Mouse (Mus musculus) embryonic facial prominence, embryonic 11.5 days (tissue): ENCODE results near the gene Nbeal2. TPM values are rescaled to one million over a fixed set of nuclear protein-coding genes. Genes with fewer than 3 reads are reported as not detected.

Experiments
- ATAC-seq: fragments of 200-750 bp; cut with Nextera tagmentation; replicated peaks from 2 replicates; pipeline ENCODE4 v1.8.0; 2017; ENCODE audit warnings: low read depth; ENCODE audit not compliant: insufficient number of reproducible peaks, low FRiP score, low TSS enrichment
- DNase-seq: peaks from one replicate; pipeline ENCODE4 v3.0.0-alpha.2; 2015; ENCODE audit warnings: low spot score
- H3K27ac ChIP-seq: fragments of 300-500 bp; sonication (generic); replicated peaks from 2 replicates; pipeline ENCODE4 v1.5.1; 2014; ENCODE audit warnings: mild to moderate bottlenecking, low read depth, low read length, control low read depth
- H3K27me3 ChIP-seq: fragments of 300-500 bp; sonication (generic); 2 replicates; pipeline ENCODE4 v1.6.1; 2014; ENCODE audit warnings: mild to moderate bottlenecking, low read length, moderate library complexity, mixed read lengths; ENCODE audit not compliant: control insufficient read depth, insufficient read depth
- H3K36me3 ChIP-seq: fragments of 300-500 bp; sonication (generic); replicated peaks from 2 replicates; pipeline ENCODE4 v1.6.1; 2014; ENCODE audit warnings: low read depth, mild to moderate bottlenecking, low read length, moderate library complexity, mixed read lengths; ENCODE audit not compliant: control insufficient read depth, insufficient read depth
- H3K4me1 ChIP-seq: fragments of 300-500 bp; sonication (generic); 2 replicates; pipeline ENCODE4 v1.6.1; 2014; ENCODE audit warnings: low read length, mixed read lengths; ENCODE audit not compliant: control insufficient read depth, insufficient read depth
- H3K4me2 ChIP-seq: fragments of 300-500 bp; sonication (generic); 2 replicates; pipeline ENCODE4 v1.6.1; 2014; ENCODE audit warnings: low read depth, mild to moderate bottlenecking, control low read depth, low read length, moderate library complexity
- H3K4me3 ChIP-seq: fragments of 300-500 bp; sonication (generic); 2 replicates; pipeline ENCODE4 v1.5.1; 2014; ENCODE audit warnings: low read depth, low read length, control low read depth
- H3K9ac ChIP-seq: fragments of 300-500 bp; sonication (generic); replicated peaks from 2 replicates; pipeline ENCODE4 v1.6.1; 2014; ENCODE audit warnings: mild to moderate bottlenecking, control low read depth, low read length
- H3K9me3 ChIP-seq: fragments of 300-500 bp; sonication (generic); replicated peaks from 2 replicates; pipeline ENCODE4 v1.6.1; 2016; ENCODE audit warnings: mild to moderate bottlenecking, low read length, inconsistent platforms, mixed read lengths; ENCODE audit not compliant: control insufficient read depth
- WGBS: fragments of 180-500 bp; shearing (Covaris S2); extraction: QIAGEN DNeasy Blood & Tissue Kit; methylation state at CpG from one replicate; pipeline ENCODE4 v1.1.7; 2014; 5-methylcytosine and 5-hydroxymethylcytosine counted together
- polyA plus RNA-seq: library from polyadenylated mRNA; unstranded; fragments of >200 nt; fragmentation: Nextera tagmentation; extraction: Ambion mirVana; gene quantifications from 2 replicates; pipeline ENCODE4 v1.2.1, GENCODE M21; 2014

Gene Nbeal2
- polyA plus RNA-seq, 1 experiment from 2014 or later: 0.70 TPM

DNA sequence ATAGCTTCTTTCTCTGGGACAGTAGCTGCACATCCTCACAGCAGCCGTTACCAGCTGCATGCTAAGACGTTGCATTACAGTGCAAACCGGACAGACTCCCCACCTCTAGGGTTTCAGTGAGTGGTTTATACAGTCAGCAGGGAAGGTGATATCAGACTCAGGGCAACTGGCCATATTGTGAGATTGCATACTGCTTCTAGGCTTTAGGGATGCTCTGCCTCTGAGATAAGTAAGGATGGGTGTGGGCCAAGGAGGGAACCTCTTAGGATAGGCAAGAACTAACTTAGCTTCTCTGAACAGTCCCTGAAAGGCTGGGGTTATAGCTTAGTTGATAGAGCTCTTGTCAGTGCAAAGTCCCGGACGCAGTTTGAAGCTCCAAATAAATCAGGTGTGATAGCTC, 15.8 kb upstream of the Nbeal2 start:
- H3K9ac ChIP-seq: no peak overlapping the region
- H3K36me3 ChIP-seq: no peaks in the 10 kb centered on the region
- no peak for ATAC-seq
- no peaks in the 10 kb centered on the region for H3K9me3 ChIP-seq
- H3K4me2 ChIP-seq: no peak overlapping the region
- H3K27me3 ChIP-seq: no peaks in the 10 kb centered on the region
- no peak overlapping the region for H3K27ac ChIP-seq
- DNase-seq: no peak
- no peaks in the 10 kb centered on the region for H3K4me1 ChIP-seq
- 82% methylated on average over 5 of the region's 5 CpGs for WGBS
- no peak overlapping the region for H3K4me3 ChIP-seq

DNA sequence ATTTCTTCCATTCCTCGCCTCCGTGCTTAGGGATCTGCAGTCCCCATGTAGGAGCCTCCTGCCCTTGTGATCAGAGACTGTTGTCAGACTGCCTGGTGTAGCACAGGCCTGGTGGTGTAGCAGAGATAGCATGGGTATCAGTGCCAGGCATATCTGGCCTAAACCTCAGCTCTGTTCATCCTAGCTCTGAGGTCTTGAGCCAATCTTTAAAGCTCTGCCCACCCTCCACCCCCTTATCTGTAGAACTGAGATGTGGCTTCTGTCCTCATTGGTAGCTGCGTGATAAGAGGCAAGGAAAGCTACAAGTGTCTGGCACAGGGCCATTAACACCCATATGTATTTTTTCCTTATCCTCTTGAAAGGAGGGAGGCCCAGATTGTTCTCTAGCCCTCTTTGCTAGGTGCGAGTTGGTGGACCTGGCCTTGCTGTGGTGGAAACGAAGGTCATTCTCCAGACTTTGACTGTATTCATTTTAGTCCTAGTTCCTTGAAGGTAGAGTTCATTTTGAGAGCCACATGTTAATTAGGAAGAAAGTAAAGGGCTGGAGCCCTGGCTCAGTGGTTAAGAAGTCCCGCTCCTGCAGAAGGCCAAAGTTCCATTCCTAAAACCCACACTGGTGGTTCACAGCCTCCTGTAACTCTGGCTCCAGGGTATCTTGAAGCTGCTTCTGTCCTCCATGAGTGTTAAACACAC, 14.8 kb upstream of the Nbeal2 start:
- no peak for ATAC-seq
- Histone ChIP-seq H3K4me1 (no peaks in the 10 kb centered on the region), H3K4me2 (no peak overlapping the region), H3K27me3 (no peaks in the 10 kb centered on the region), H3K4me3 (no peak overlapping the region), H3K36me3 (no peaks in the 10 kb centered on the region), H3K9ac (no peak overlapping the region), H3K9me3 (no peaks in the 10 kb centered on the region), H3K27ac (no peak overlapping the region)
- WGBS: 95% methylated on average over 6 of the region's 6 CpGs
- no peak for DNase-seq

DNA sequence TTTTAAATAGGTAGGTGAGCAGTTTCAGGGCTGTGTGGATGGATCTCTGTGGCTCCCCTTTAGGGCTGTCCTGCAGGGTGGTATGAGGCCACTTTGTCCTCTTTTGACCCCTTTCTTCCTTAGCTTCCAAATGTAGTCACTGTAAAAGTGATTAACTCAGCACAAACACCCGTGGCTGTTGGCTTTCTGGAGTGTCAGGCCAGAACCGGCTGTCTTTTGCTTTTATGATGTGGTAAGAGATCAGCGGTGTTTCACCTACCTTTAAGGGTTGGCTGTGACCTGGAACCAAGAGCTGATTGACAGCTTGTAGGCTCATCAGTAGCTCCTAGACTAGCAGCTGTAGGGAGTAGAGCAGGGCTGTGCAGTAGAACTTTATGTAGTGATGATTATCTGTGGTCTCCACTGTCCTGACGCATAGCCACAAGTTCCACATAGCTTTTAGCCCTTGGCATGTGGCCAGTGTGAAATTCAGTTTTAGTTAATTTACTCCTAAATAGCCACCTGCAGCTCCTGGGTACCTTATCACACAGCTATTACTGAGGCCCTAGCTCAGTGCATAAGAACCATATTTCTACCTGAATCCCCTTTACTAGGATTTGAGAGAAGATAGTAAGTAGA, 13.4 kb upstream of the Nbeal2 start:
- Histone ChIP-seq H3K9ac (no peak overlapping the region), H3K9me3 (no peaks in the 10 kb centered on the region), H3K4me1 (no peaks in the 10 kb centered on the region), H3K36me3 (no peaks in the 10 kb centered on the region), H3K27ac (no peak overlapping the region; the same call in 1 of the 2 replicates), H3K4me3 (no peak overlapping the region), H3K4me2 (no peak overlapping the region), H3K27me3 (no peaks in the 10 kb centered on the region)
- DNase-seq (no peak), ATAC-seq (no peak)
- WGBS: 84% methylated on average over 4 of the region's 4 CpGs

DNA sequence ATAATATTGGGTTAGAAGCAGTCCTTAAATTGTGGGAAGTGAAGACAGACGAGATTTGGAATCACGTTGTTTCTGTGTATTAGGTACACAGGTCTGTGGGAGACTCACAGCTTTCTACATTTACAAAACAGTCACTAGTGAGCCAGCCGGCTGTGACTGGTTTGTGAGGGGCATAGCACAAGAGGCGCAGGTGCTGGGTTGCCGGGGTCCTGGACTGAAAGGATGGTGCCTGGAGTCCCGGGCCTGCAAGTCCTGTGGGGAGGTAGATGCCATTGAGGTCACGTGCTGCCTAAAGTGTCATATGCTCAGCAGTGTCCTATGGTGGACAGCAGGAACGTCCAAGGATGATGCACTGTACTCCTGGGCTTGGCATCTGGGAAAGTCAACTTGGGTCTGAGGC, 12.4 kb upstream of the Nbeal2 start:
- DNase-seq (no peak), ATAC-seq (no peak)
- no peak overlapping the region for H3K9ac ChIP-seq
- no peaks in the 10 kb centered on the region for H3K27me3 ChIP-seq
- H3K4me3 ChIP-seq: no peak overlapping the region
- no peaks in the 10 kb centered on the region for H3K36me3 ChIP-seq
- no peaks in the 10 kb centered on the region for H3K4me1 ChIP-seq
- H3K9me3 ChIP-seq: no peaks in the 10 kb centered on the region
- H3K4me2 ChIP-seq: no peak overlapping the region
- 40% methylated on average over 8 of the region's 8 CpGs for WGBS
- no peak overlapping the region for H3K27ac ChIP-seq

DNA sequence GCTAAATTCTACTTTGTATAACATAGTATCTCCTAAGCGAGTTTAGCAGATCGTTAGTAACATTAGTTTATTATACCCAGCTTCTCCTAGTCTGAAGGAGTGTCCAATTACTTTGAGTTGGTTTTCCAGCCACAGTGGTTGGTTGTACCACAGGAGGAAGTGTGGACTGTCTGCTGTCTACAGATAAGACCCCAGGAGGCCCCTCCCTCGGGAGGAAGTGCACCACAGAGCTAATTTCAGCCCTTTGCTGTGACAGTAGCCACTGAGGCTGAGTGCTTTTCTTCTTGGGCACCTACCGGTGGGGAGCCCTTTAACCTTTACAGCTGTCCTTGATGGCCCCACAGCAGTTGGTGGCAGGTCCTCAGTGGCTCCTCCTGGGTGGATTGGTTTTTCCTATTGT, 12.0 kb upstream of the Nbeal2 start:
- H3K4me2 ChIP-seq: no peak overlapping the region
- 30% methylated on average over 4 of the region's 4 CpGs for WGBS
- ATAC-seq (no peak), DNase-seq (peak; percentile 8)
- H3K27ac ChIP-seq: no peak overlapping the region
- no peak overlapping the region for H3K4me3 ChIP-seq
- H3K4me1 ChIP-seq: no peaks in the 10 kb centered on the region
- no peaks in the 10 kb centered on the region for H3K9me3 ChIP-seq
- H3K36me3 ChIP-seq: no peaks in the 10 kb centered on the region
- no peak overlapping the region for H3K9ac ChIP-seq
- H3K27me3 ChIP-seq: no peaks in the 10 kb centered on the region

DNA sequence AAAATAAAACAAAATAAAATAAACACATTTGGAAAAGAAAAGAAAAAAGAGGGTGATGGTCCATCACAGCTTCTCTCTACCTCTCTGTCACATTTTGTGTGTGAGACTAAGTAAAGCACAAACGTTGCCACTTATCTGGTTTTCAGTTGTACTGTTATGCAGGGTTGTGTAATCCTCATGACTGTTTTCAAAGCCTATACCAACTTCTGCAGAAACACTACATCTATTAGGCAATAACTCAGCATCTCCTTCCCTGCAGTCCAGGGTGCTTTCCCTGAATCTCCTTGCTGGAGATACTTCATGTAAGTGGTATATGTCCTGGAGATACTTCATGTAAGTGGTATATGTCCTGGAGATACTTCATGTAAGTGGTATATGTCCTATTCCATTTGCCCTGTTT, 8.9 kb upstream of the Nbeal2 start:
- Histone ChIP-seq H3K36me3 (no peaks in the 10 kb centered on the region), H3K9ac (no peak overlapping the region), H3K4me2 (no peak overlapping the region), H3K9me3 (no peaks in the 10 kb centered on the region), H3K27me3 (no peaks in the 10 kb centered on the region), H3K27ac (no peak overlapping the region), H3K4me1 (no peaks in the 10 kb centered on the region), H3K4me3 (no peak overlapping the region)
- DNase-seq (no peak), ATAC-seq (no peak)
- 91% methylated on average over 1 of the region's 1 CpGs for WGBS

DNA sequence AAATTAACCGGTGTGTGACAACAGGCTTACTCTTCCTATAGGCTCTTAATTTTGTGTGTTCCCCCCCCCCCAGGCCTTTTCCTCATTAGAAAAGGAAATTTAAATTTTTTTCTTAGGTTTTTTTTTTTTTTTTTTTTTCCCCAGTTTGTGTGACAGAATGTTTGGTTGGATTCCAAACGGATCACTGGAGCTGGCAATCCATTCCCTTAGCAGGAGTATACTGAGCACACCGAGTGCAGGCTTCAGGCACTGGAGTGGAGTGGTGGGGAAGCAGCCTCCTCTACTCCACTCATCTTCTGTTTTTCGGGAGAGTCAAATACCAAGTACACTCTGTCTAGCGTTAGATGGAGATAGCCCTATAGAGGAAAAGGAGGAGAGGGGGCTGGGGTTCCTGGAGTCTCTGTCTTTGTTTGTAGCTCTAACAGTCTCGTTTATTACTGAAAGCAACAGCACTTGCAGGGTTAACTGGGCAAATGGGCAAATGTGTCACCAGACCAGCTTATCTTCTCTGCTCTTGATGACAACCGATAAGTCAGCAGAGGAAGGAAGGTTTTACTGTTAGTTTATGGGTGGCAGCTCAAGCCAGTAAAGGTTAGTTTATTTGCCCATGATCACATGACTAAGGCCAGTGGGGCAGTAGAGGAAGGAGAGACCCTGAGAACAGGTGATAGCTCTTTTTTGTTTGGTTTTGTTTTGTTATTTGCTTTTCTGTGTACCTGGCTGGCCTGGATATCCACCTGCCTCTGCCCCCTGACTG, 7.1 kb upstream of the Nbeal2 start:
- no peak for ATAC-seq
- no peak for DNase-seq
- Histone ChIP-seq H3K36me3 (no peaks in the 10 kb centered on the region), H3K27me3 (no peaks in the 10 kb centered on the region), H3K9ac (no peak overlapping the region), H3K9me3 (no peaks in the 10 kb centered on the region), H3K27ac (no peak overlapping the region), H3K4me1 (no peaks in the 10 kb centered on the region), H3K4me3 (no peak overlapping the region), H3K4me2 (no peak overlapping the region)
- 90% methylated on average over 7 of the region's 7 CpGs for WGBS

DNA sequence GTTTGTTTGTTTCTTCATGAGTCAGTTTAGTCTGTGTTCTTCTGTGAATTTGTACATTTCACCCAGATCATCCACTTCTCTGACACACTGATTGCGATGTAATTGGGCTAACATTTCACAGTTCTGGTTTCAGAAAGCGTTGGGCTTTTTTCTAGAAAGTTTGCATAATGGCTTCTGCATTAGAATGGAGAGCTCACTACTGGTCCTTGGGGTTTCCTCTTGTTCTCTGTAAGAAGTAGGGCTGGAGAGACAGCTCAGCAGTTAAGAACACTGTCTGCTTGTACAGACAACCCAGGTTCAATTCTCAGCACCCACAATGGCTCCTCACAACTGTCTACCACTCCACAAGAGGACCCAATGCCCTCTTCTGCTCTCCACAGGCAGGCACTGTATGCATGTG, 6.2 kb upstream of the Nbeal2 start:
- Histone ChIP-seq H3K4me1 (peaks cover 2% of the 10 kb centered on the region; the same call in 1 of the 2 replicates), H3K9me3 (no peaks in the 10 kb centered on the region), H3K4me2 (no peak overlapping the region), H3K27me3 (no peaks in the 10 kb centered on the region), H3K9ac (no peak overlapping the region), H3K27ac (no peak overlapping the region), H3K4me3 (no peak overlapping the region), H3K36me3 (no peaks in the 10 kb centered on the region)
- 90% methylated on average over 2 of the region's 2 CpGs for WGBS
- DNase-seq: no peak
- ATAC-seq: no peak
